Comparison of ENCODE assay signal across 28 mouse cellular contexts in the genomic region with DNA sequence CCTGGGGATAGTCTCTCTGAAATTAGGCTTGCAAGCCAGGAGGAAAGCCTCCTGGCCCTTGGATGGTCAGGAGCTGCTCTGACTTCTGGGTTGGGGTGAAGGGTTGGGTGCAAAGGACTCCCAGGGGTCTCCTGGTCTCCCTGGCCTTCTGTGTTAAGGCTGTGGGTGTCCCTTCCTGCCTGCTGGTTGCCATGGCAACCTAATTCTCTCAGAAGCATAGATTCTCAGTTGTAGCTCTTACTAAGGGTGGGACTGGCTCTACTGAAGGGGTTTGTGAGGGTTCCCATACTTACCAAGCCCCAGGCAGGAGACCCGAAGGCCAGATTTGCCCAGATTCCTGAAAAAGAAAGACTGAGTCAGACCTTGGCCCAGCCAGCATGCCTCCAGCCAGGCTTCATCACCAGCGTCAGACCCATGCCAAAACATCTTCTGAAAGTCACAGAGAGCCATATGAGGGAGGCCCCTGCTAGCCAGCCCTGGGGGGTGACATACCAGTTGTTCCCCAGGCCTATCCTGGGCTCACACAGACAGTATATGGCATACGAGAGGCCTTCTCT.
DNase-seq lines count a peak whose midpoint lies in the region; ATAC-seq and TF ChIP-seq lines count a peak whose summit lies in the region.
"Had no signal": no experiment of that assay in that cellular context is flagged by ENCODE, and none has a peak within 500 bp of the region (broad histone marks: within the 10 kb centered on the region; RNA-seq: fewer than 3 reads in every experiment).

No protein-coding gene starts in this region.

- no peak overlapping the region for H3K9ac ChIP-seq in forebrain, embryonic 14.5 days (ENCODE audit: low read length)
- H3K9ac ChIP-seq in forebrain, embryonic 12.5 days = no peak overlapping the region
- no peak overlapping the region for H3K9ac ChIP-seq in hindbrain, embryonic 16.5 days (ENCODE audit: low read depth, low read length)
- H3K9ac ChIP-seq in hindbrain, embryonic 11.5 days (ENCODE audit: low read depth, low read length) = no peak overlapping the region
- no peak overlapping the region for H3K9ac ChIP-seq in midbrain, embryonic 16.5 days (ENCODE audit: low read depth, low read length)
- H3K9ac ChIP-seq in midbrain, embryonic 13.5 days (replicated peaks) = no peak overlapping the region
- H3K9ac ChIP-seq: heart, embryonic 12.5 days; limb, embryonic 15.5 days; liver, embryonic 14.5 days had no signal

- H3K36me3 ChIP-seq in forebrain, embryonic 14.5 days (ENCODE audit: control insufficient read depth, insufficient read depth, low read length) = no peaks in the 10 kb centered on the region
- H3K36me3 ChIP-seq in forebrain, embryonic 12.5 days (replicated peaks) = no peaks in the 10 kb centered on the region
- H3K36me3 ChIP-seq in hindbrain, embryonic 16.5 days (ENCODE audit: control insufficient read depth, insufficient read depth, low read length) = no peaks in the 10 kb centered on the region
- no peaks in the 10 kb centered on the region for H3K36me3 ChIP-seq in hindbrain, embryonic 11.5 days (ENCODE audit: control insufficient read depth, insufficient read depth, low read length)
- H3K36me3 ChIP-seq in midbrain, embryonic 16.5 days (ENCODE audit: control insufficient read depth, insufficient read depth, low read length) = no peaks in the 10 kb centered on the region
- no peaks in the 10 kb centered on the region for H3K36me3 ChIP-seq in midbrain, embryonic 13.5 days
- H3K36me3 ChIP-seq: heart, embryonic 12.5 days; limb, embryonic 10.5 days; limb, embryonic 15.5 days had no signal

- no peak for ATAC-seq in forebrain, embryonic 14.5 days
- no peak for ATAC-seq in forebrain, embryonic 12.5 days (ENCODE audit: low FRiP score)
- ATAC-seq in hindbrain, embryonic 16.5 days = peak; percentile 53; the same call in 1 of the 2 replicates
- no peak for ATAC-seq in hindbrain, embryonic 11.5 days (ENCODE audit: low FRiP score)
- no peak for ATAC-seq in midbrain, embryonic 16.5 days
- no peak for ATAC-seq in midbrain, embryonic 13.5 days
- ATAC-seq: inflammation-experienced regulatory T-cells, adult 6 months had no signal

- no peaks in the 10 kb centered on the region for H3K9me3 ChIP-seq in forebrain, embryonic 14.5 days (replicated peaks; ENCODE audit: control insufficient read depth, low read length)
- no peaks in the 10 kb centered on the region for H3K9me3 ChIP-seq in forebrain, embryonic 12.5 days
- no peaks in the 10 kb centered on the region for H3K9me3 ChIP-seq in hindbrain, embryonic 16.5 days (ENCODE audit: control insufficient read depth, low read length)
- no peaks in the 10 kb centered on the region for H3K9me3 ChIP-seq in hindbrain, embryonic 11.5 days (ENCODE audit: control insufficient read depth, low read length)
- no peaks in the 10 kb centered on the region for H3K9me3 ChIP-seq in midbrain, embryonic 16.5 days (replicated peaks; ENCODE audit: control insufficient read depth, low read length, poor library complexity, severe bottlenecking)
- H3K9me3 ChIP-seq in midbrain, embryonic 13.5 days = no peaks in the 10 kb centered on the region
- H3K9me3 ChIP-seq: heart, embryonic 12.5 days; limb, embryonic 10.5 days; limb, embryonic 15.5 days had no signal

- no peaks in the 10 kb centered on the region for H3K27me3 ChIP-seq in forebrain, embryonic 14.5 days (replicated peaks; ENCODE audit: control insufficient read depth, insufficient read depth, low read length)
- 0 out of 2 replicates have a peak, but pooled peaks cover 3% of the 10 kb centered on the region for H3K27me3 ChIP-seq in forebrain, embryonic 12.5 days
- H3K27me3 ChIP-seq in hindbrain, embryonic 16.5 days (replicated peaks; ENCODE audit: control insufficient read depth, insufficient read depth, low read length) = no peaks in the 10 kb centered on the region
- no peaks in the 10 kb centered on the region for H3K27me3 ChIP-seq in hindbrain, embryonic 11.5 days (ENCODE audit: control insufficient read depth, insufficient read depth, low read length)
- H3K27me3 ChIP-seq in midbrain, embryonic 16.5 days (ENCODE audit: control insufficient read depth, insufficient read depth, low read depth, low read length) = no peaks in the 10 kb centered on the region
- H3K27me3 ChIP-seq in midbrain, embryonic 13.5 days = no peaks in the 10 kb centered on the region
- H3K27me3 ChIP-seq: limb, embryonic 15.5 days had no signal

- WGBS in forebrain, embryonic 14.5 days = 76% methylated on average over 3 of the region's 3 CpGs
- 81% methylated on average over 3 of the region's 3 CpGs for WGBS in forebrain, embryonic 12.5 days
- WGBS in hindbrain, embryonic 16.5 days = 83% methylated on average over 3 of the region's 3 CpGs
- WGBS in hindbrain, embryonic 11.5 days = 82% methylated on average over 3 of the region's 3 CpGs
- WGBS in midbrain, embryonic 16.5 days = 85% methylated on average over 3 of the region's 3 CpGs
- WGBS in midbrain, embryonic 13.5 days = 78% methylated on average over 3 of the region's 3 CpGs

- H3K4me1 ChIP-seq in forebrain, embryonic 14.5 days (ENCODE audit: control insufficient read depth, insufficient read depth, low read length) = no peaks in the 10 kb centered on the region
- H3K4me1 ChIP-seq in forebrain, embryonic 12.5 days = peaks cover 14% of the 10 kb centered on the region
- H3K4me1 ChIP-seq in hindbrain, embryonic 16.5 days (ENCODE audit: control insufficient read depth, insufficient read depth, low read depth, low read length) = peaks cover 3% of the 10 kb centered on the region; the same call in 1 of the 2 replicates
- no peaks in the 10 kb centered on the region for H3K4me1 ChIP-seq in hindbrain, embryonic 11.5 days (replicated peaks; ENCODE audit: control insufficient read depth, insufficient read depth, low read length)
- peaks cover 9% of the 10 kb centered on the region for H3K4me1 ChIP-seq in midbrain, embryonic 16.5 days (ENCODE audit: control insufficient read depth, insufficient read depth, low read length)
- peaks cover 15% of the 10 kb centered on the region for H3K4me1 ChIP-seq in midbrain, embryonic 13.5 days (replicated peaks)
- H3K4me1 ChIP-seq: limb, embryonic 15.5 days had no signal

- no peak overlapping the region for H3K4me3 ChIP-seq in forebrain, embryonic 14.5 days (ENCODE audit: low read depth, low read length)
- no peak overlapping the region for H3K4me3 ChIP-seq in forebrain, embryonic 12.5 days (replicated peaks)
- no peak overlapping the region for H3K4me3 ChIP-seq in hindbrain, embryonic 16.5 days (ENCODE audit: low read length)
- no peak overlapping the region for H3K4me3 ChIP-seq in hindbrain, embryonic 11.5 days (ENCODE audit: low read depth, low read length)
- no peak overlapping the region for H3K4me3 ChIP-seq in midbrain, embryonic 16.5 days (ENCODE audit: low read depth, low read length)
- H3K4me3 ChIP-seq in midbrain, embryonic 13.5 days (replicated peaks) = no peak overlapping the region
- H3K4me3 ChIP-seq: gastrocnemius, adult 2 months; heart, adult 2 months; heart, embryonic 12.5 days; limb, embryonic 10.5 days; limb, embryonic 15.5 days had no signal

- no peak overlapping the region for H3K27ac ChIP-seq in forebrain, embryonic 14.5 days (ENCODE audit: low read depth, low read length)
- H3K27ac ChIP-seq in forebrain, embryonic 12.5 days = no peak overlapping the region
- no peak overlapping the region for H3K27ac ChIP-seq in hindbrain, embryonic 16.5 days (ENCODE audit: low read depth, low read length)
- H3K27ac ChIP-seq in hindbrain, embryonic 11.5 days (ENCODE audit: low read depth, low read length) = no peak overlapping the region
- peak overlapping the region; percentile 18 for H3K27ac ChIP-seq in midbrain, embryonic 16.5 days (ENCODE audit: low read length)
- no peak overlapping the region for H3K27ac ChIP-seq in midbrain, embryonic 13.5 days
- H3K27ac ChIP-seq: gastrocnemius, adult 2 months; heart, adult 2 months; limb, embryonic 10.5 days; limb, embryonic 15.5 days; liver, embryonic 14.5 days; stomach, postnatal 0 days had no signal

- no peak for TF ChIP-seq CTCF in brain, embryonic 14.5 days (IDR thresholded peaks at IDR 0.05; ENCODE audit: borderline replicate concordance, extremely low read depth, insufficient read depth, insufficient read length)

- TF ChIP-seq POLR2A in brain, embryonic 14.5 days (IDR thresholded peaks at IDR 0.05; ENCODE audit: borderline replicate concordance, extremely low read depth, insufficient read depth, insufficient read length, poor library complexity, severe bottlenecking) = no peak

- DNase-seq in forebrain, embryonic 14.5 days (ENCODE audit: low spot score) = peak; percentile 47
- no peak for DNase-seq in hindbrain, embryonic 11.5 days (ENCODE audit: low spot score)
- DNase-seq in brain, embryonic 14.5 days (ENCODE audit: low read depth) = peak; percentile 53
- no peak for DNase-seq in adrenal gland, adult 8-10 months
- DNase-seq: adrenal gland, postnatal 36 days; cerebellum, adult 8-10 months; cerebellum, postnatal 36 days; gastrocnemius, adult 2 months; gastrocnemius, postnatal 36 days; heart, adult 2 months; heart, postnatal 10 days; kidney, adult 11 months; kidney, postnatal 14 days; lung, adult 2 months; lung, postnatal 14 days; right cerebral cortex, postnatal 4 days; thymus, adult 18-20 months; thymus, postnatal 25 days had no signal

- H3K4me2 ChIP-seq in forebrain, embryonic 14.5 days (ENCODE audit: low read length) = no peak overlapping the region
- H3K4me2 ChIP-seq in forebrain, embryonic 12.5 days = no peak overlapping the region
- H3K4me2 ChIP-seq in hindbrain, embryonic 16.5 days (ENCODE audit: low read length) = no peak overlapping the region
- H3K4me2 ChIP-seq in hindbrain, embryonic 11.5 days (replicated peaks; ENCODE audit: low read depth, low read length) = no peak overlapping the region
- H3K4me2 ChIP-seq in midbrain, embryonic 16.5 days (ENCODE audit: low read length) = no peak overlapping the region
- no peak overlapping the region for H3K4me2 ChIP-seq in midbrain, embryonic 13.5 days (replicated peaks)
- H3K4me2 ChIP-seq: heart, embryonic 12.5 days; limb, embryonic 15.5 days had no signal

Comparison
In these comparisons a context has a peak if more than half of its experiments do, and no peak if none do; other contexts are left out.
1. DNase-seq: peak in forebrain, embryonic 14.5 days (single experiment) and brain, embryonic 14.5 days (single experiment); none in hindbrain, embryonic 11.5 days (single experiment) and adrenal gland, adult 8-10 months (single experiment).